Mouse (Mus musculus) midbrain, postnatal 0 days (tissue): ENCODE data around the gene Flt3. TPM values are rescaled to one million over a fixed set of nuclear protein-coding genes. Genes with fewer than 3 reads are reported as not detected.

Source experiments
- ATAC-seq: fragments of 200-750 bp; cut with Nextera tagmentation; 2 replicates; pipeline ENCODE4 v1.8.0; 2017; ENCODE audit warnings: moderate number of reproducible peaks, mild to moderate bottlenecking, moderate TSS enrichment, moderate library complexity; ENCODE audit not compliant: low FRiP score
- DNase-seq: peaks from one replicate; pipeline ENCODE4 v3.0.0-alpha.2; 2015; ENCODE audit warnings: low spot score
- H3K27ac ChIP-seq: fragments of 300-500 bp; sonication (generic); 2 replicates; pipeline ENCODE4 v1.5.1; 2014; ENCODE audit warnings: low read depth, mild to moderate bottlenecking, low read length, mixed read lengths
- H3K27me3 ChIP-seq: fragments of 300-500 bp; sonication (generic); 2 replicates; pipeline ENCODE4 v1.6.1; 2014; ENCODE audit warnings: low read length, control low read depth, mixed read lengths; ENCODE audit not compliant: insufficient read depth
- H3K36me3 ChIP-seq: fragments of 300-500 bp; sonication (generic); 2 replicates; pipeline ENCODE4 v1.6.1; 2014; ENCODE audit warnings: low read length, control low read depth, mixed read lengths; ENCODE audit not compliant: insufficient read depth
- H3K4me1 ChIP-seq: fragments of 300-500 bp; sonication (generic); 2 replicates; pipeline ENCODE4 v1.6.1; 2014; ENCODE audit warnings: mild to moderate bottlenecking, control low read depth, antibody characterized with exemption, low read length, mixed read lengths; ENCODE audit not compliant: insufficient read depth
- H3K4me2 ChIP-seq: fragments of 300-500 bp; sonication (generic); 2 replicates; pipeline ENCODE4 v1.6.1; 2014; ENCODE audit warnings: low read depth, mild to moderate bottlenecking, low read length, mixed read lengths; ENCODE audit not compliant: poor library complexity, severe bottlenecking
- H3K4me3 ChIP-seq: fragments of 300-500 bp; sonication (generic); 2 replicates; pipeline ENCODE4 v1.5.1; 2014; ENCODE audit warnings: low read depth, mild to moderate bottlenecking, low read length, moderate library complexity
- H3K9ac ChIP-seq: fragments of 300-500 bp; sonication (generic); replicated peaks from 2 replicates; pipeline ENCODE4 v1.6.1; 2014; ENCODE audit warnings: mild to moderate bottlenecking, low read length, moderate library complexity, mixed read lengths; ENCODE audit not compliant: poor library complexity, severe bottlenecking
- H3K9me3 ChIP-seq: fragments of 300-500 bp; sonication (generic); 2 replicates; pipeline ENCODE4 v1.6.1; 2016; ENCODE audit warnings: low read length, control low read depth
- CTCF ChIP-seq: IDR thresholded peaks from 2 replicates; pipeline ENCODE4 v1.5.1; 2016; ENCODE audit warnings: antibody characterized with exemption, mild to moderate bottlenecking
- WGBS: fragments of 180-500 bp; shearing (Covaris S2); extraction: QIAGEN DNeasy Blood & Tissue Kit; methylation state at CpG from one replicate; pipeline ENCODE4 v1.1.7; 2014; 5-methylcytosine and 5-hydroxymethylcytosine counted together
- polyA plus RNA-seq: library from polyadenylated mRNA; unstranded; fragments of >200 nt; fragmentation: Nextera tagmentation; extraction: Ambion mirVana; gene quantifications from 2 replicates; pipeline ENCODE4 v1.2.1, GENCODE M21; 2015
- total RNA-seq: library from RNA; depleted of rRNA; stranded (reverse); fragments of >200 nt; gene quantifications from 2 replicates; pipeline ENCODE4 v1.2.3, GENCODE M21; 2014

Gene Flt3
- total and polyA plus RNA-seq, 2 experiments from 2014 or later = 2.0 to 2.5 TPM

DNA sequence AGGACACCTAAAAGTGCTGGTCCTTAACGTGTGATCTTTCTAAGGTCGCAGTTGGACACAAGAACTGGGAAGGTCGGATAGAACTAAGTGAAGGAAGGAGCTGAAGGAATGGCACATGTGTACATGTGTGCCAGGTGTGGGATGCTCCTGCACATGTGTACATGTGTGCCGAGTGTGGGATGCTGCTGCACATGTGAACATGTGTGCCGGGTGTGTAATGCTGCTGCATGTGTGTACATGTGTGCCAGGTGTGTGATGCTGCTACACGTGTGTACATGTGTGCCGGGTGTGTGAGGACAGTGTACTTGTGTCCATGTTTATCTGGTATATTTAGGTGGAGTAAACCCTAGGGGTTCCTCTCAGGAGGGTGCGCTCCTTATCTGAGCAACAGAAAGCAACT is 32.6 kb upstream of the Flt3 start:
- ATAC-seq = no peak
- no peaks in the 10 kb centered on the region for H3K36me3 ChIP-seq
- no peak overlapping the region for H3K4me2 ChIP-seq
- TF ChIP-seq CTCF = no peak
- H3K9me3 ChIP-seq = no peaks in the 10 kb centered on the region
- H3K27me3 ChIP-seq = no peaks in the 10 kb centered on the region
- no peak overlapping the region for H3K4me3 ChIP-seq
- 92% methylated on average over 8 of the region's 8 CpGs for WGBS
- H3K4me1 ChIP-seq = no peaks in the 10 kb centered on the region; the same call in 1 of the 2 replicates
- DNase-seq = no peak
- H3K27ac ChIP-seq = no peak overlapping the region
- H3K9ac ChIP-seq = no peak overlapping the region

DNA sequence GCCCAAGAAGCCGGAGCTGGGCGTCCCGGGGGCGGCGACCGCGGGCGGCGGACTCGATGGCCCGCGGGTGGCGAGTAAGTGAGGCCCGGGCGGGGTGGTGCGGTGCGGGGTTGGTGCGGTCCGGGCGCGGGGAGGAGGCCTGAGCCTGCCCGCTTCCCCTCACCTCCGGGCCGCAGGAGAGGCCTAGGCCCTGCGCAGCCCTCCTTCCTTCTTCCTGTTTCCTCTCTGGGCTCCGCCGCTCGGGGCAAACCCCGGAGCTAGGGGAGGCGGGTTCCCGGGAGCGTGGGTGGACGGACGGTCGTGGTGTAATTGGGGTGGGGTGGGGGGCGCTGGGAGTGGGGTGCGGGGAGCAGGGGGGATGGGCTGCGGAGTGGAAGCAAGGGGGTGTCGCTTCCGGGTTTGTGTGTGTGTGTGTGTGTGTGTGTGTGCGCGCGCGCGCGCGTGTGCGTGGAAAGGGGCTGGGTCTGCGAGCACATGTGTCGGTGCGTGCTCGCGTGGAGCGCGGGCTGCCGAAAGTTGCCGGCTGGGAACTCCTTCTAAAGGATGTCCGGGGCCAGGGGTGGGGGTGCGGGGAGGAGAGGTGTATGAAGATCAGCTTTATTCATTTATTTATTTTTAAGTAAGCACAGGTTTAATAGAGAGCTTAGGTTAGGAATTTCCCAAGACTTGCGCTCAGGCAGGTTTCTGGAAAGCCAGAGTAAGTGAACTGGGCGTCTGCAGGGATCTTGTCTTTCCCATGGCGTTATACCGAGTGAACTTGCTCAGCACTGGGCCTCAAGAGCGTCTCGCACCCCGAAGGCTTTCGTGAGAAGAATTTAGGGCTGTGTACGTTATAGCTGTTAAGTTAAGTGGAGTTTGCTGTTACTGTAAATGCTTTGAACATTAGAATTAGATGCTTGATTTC is 30.9 kb upstream of the Flt3 start:
- ATAC-seq = peak; percentile 64
- Histone ChIP-seq H3K9me3 (no peaks in the 10 kb centered on the region), H3K4me3 (peak overlapping the region; percentile 100), H3K4me1 (no peaks in the 10 kb centered on the region; the same call in 1 of the 2 replicates), H3K27me3 (no peaks in the 10 kb centered on the region), H3K9ac (peak overlapping the region; percentile 95), H3K27ac (peak overlapping the region; percentile 97), H3K4me2 (peak overlapping the region; percentile 75), H3K36me3 (no peaks in the 10 kb centered on the region; the same call in 1 of the 2 replicates)
- 1% methylated on average over 53 of the region's 68 CpGs for WGBS
- TF ChIP-seq CTCF = no peak
- DNase-seq = peak; percentile 75

DNA sequence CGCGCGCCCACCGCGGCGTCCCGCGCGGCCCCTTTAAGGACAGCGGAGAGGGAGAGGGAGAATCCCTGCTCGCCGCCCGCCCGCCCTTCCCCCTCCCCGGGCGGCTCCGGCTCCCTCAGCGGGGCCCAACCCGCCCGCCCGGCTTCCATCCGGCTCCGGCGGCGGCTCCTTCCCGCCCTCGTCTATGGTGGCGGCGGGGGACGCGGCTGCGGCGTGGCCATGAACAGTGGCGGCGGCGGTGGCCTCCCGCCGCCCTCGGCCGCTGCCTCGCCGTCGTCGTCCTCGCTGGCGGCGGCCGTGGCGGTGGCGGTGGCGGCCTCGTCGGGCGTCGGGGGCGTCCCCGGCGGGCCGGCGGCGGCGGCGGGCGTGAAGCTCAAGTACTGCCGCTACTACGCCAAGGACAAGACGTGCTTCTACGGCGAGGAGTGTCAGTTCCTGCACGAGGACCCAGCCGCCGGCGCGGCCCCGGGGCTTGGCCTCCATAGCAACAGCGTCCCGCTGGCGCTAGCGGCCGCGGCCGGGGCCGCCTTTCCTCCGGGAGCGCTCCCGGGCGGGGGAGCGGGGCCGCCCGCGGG is 30.2 kb upstream of the Flt3 start:
- WGBS = under 1% methylated on average over 31 of the region's 91 CpGs
- Histone ChIP-seq H3K9ac (peak overlapping the region; percentile 95), H3K4me2 (peak overlapping the region; percentile 75), H3K4me3 (peak overlapping the region; percentile 100), H3K4me1 (no peaks in the 10 kb centered on the region; the same call in 1 of the 2 replicates), H3K27me3 (no peaks in the 10 kb centered on the region), H3K9me3 (no peaks in the 10 kb centered on the region), H3K36me3 (no peaks in the 10 kb centered on the region; the same call in 1 of the 2 replicates), H3K27ac (peak overlapping the region; percentile 97)
- DNase-seq (peak; percentile 51), ATAC-seq (peak; percentile 86)
- TF ChIP-seq CTCF = no peak

DNA sequence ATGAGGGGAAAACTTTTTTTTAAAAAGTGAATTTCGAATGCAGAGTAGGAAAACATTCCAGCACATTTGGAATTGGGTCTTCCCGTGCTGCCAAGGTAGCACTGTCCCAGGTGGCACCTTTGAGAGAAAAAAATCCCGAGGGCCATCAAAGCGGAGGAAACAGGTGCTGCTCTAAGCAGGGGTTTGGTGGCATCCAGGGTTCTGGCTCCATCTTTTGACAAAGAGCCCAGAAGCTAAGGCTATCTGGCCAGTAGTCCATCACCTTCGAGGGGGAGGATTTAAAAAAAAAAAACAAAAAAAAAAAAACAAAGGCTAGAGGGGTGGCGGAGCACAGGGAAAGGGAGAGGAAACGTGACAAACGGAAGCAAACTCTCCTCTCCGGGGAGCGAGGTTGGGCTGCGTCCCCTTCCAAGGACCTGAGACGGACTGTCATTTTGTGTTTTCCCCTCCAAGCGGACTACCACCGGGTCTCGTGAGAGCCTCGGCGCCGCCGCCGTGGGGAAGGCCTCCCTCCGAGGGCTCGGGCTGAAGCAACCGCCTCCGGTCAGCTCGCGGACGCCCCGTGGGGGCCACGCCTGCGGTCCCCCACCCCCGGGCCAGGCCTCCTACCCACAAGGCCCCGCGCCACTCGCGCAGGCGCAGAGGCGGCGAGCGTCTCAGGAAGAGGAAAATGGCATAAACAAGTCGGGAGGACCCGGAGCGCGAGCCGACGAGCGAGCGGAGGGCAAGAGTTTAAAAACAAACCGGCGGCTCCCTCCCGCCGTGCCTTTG is 29.4 kb upstream of the Flt3 start, which contains the start of gene Pan3:
Gene Pan3, plus strand, starts transcription at position 627 of the 771 bp plus-strand sequence.
- WGBS = under 1% methylated on average over 45 of the region's 51 CpGs
- Histone ChIP-seq H3K9me3 (no peaks in the 10 kb centered on the region), H3K27ac (peak within 1 kb of the TSS; percentile 97), H3K4me1 (no peaks in the 10 kb centered on the region; the same call in 1 of the 2 replicates), H3K27me3 (no peaks in the 10 kb centered on the region), H3K36me3 (no peaks in the 10 kb centered on the region; the same call in 1 of the 2 replicates), H3K4me3 (peak within 1 kb of the TSS; percentile 100), H3K4me2 (peak within 1 kb of the TSS; percentile 75), H3K9ac (peak within 1 kb of the TSS; percentile 95)
- TF ChIP-seq CTCF = no peak
- peak; percentile 88 for ATAC-seq
- peak; percentile 94 for DNase-seq

DNA sequence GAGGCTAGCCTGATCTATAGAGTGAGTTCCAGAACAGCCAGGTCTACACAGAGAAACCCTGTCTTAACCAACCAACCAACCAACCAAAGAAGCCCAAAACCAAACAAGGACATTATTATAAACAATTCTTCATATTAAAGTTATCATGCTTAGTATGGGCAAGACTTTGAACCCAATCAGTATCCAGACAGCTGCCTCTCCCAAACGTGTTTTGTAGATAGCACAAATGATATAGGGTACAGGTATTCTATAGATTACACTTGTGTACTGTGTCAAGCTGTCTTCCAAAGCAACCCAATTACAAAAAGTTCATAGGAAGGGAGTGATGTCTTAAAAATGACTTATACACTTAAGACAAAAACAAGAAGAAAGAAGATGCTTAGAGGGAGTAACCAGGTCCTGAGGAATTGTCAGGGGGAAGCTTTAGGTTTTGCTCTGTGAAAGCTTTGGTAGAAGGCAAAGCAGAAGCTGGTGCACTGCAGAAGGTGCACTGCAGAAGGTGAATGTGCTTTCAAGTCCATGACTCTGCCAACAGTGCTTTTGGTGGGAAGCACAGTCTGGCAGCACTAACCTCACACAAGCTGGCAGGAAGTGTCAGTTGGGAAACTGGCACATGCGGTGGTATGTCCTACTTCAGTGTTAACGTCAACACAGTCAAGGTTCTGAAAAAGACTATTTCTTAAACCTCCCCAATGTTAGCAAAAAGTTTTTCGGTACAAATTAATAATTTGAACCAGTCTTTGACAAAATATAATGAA is 25.9 kb upstream of the Flt3 start:
- Histone ChIP-seq H3K27me3 (no peaks in the 10 kb centered on the region), H3K9me3 (no peaks in the 10 kb centered on the region), H3K4me3 (no peak overlapping the region), H3K36me3 (no peaks in the 10 kb centered on the region; the same call in 1 of the 2 replicates), H3K4me1 (no peaks in the 10 kb centered on the region), H3K27ac (no peak overlapping the region), H3K4me2 (no peak overlapping the region), H3K9ac (no peak overlapping the region)
- ATAC-seq (no peak), DNase-seq (no peak)
- WGBS = 78% methylated on average over 4 of the region's 4 CpGs
- no peak for TF ChIP-seq CTCF
